Mouse (Mus musculus) B cell, adult 2 months (primary cell): ENCODE measurements around the gene Nckap5.

Source experiments
- DNase-seq, 2 experiments: peaks; one replicate each; pipeline ENCODE4 v3.0.0; 2022

The Nckap5 gene

DNA sequence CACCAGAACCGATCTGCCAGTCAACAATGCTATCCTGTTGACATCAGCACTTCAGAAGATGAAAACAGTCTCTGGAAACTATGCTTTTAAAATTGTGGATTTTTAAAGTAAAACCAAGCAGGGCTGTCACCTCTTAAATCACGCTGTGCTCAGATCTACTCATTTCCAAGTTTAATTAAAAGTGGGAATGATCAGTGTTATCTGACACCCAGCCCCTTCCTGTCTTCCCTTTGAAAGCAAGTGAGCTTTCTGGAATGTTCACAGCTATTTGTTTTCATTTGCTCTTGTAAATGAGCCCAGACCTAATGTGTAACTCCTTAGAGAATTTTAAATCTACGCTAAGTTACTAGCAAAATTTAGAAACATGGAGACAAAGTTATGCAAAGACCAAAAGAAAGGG lies 491.3 kb downstream of the Nckap5 start:
- no peak for DNase-seq

DNA sequence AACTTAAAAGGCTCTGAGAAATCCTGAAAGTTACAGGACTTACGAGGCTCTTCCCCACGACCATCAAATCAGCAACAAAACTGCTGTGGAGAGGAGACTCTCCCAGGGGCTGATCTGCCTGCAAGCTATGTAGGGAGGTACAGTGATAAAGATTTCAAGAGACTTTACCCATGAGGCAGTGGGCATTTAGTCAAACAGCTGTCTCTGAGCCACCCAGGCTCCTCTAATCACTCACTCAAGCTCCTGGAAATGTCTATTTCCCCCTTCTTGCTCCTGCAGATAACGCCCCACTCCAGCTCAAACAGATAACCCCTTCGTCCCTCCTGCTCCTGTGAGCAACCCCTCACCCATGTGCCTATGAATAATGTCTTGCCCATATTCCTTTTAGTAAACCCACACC lies 496.4 kb downstream of the Nckap5 start:
- no peak for DNase-seq

GRCm38 (mm10) chr1:126332026-126332425 lies 498.6 kb downstream of the Nckap5 start:
- no peak for DNase-seq

DNA sequence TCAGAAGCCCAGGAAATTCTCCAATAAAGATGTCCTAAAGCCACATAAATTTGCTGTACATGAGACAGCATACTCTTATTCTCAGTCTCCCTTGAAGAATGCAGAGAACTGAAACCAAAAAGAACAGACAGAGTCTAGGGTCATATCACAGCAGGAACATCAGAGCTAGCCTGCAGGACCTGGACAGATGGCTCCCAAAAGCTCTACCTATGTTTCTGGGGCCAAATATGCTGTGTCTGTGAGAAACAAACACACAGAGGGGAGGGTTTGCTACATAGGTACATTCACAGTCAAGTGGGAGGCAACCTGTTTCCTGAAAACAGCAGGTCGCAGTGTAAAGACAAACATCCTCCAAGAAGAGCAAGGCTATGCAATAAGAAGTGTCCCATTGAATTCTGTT lies 509.9 kb downstream of the Nckap5 start:
- DNase-seq = no peak

GRCm38 (mm10) chr1:126317874-126318607 lies 512.6 kb downstream of the Nckap5 start:
- no peak for DNase-seq

DNA sequence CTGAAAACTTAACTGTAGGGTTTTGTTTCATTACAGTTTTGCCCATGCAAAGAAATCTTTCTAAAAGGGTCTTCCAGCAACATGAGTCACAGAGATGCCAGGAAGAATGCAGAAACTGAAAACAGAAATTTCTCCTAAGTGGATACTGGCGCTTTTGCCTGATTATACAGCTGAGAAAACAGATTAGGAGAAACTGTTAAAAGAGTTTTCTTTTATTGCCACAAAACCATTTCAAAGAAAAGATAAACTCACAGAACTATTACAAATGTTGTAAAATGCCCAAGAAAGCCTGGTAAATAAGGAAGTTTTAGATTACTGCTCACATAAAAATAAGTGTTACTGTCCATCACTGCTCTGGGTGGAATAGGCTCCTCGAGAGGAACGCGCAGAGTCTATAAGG lies 513.3 kb downstream of the Nckap5 start:
- no peak for DNase-seq

DNA sequence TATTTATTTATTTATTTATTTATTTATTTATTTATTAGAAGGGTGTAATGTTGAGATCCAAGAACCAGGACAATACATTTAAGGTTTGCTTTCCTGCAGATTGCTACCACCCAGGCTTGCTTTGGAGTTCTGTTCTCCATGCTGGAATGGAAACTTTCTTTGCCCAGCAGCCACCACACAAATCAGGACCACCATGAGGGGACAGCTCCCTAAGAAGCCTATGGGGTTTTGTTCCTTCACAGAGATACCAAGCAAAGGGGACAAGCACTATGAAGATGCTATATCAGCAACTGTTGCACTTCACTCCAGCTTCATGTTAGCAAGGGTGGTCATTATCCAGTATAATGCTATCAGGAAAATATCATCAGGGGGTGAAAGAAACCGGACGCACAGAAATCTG lies 513.7 kb downstream of the Nckap5 start:
- no peak for DNase-seq

GRCm38 (mm10) chr1:126301129-126301528 lies 529.5 kb downstream of the Nckap5 start:
- DNase-seq = no peak

GRCm38 (mm10) chr1:126264931-126265330 lies 565.7 kb downstream of the Nckap5 start:
- DNase-seq = no peak

DNA sequence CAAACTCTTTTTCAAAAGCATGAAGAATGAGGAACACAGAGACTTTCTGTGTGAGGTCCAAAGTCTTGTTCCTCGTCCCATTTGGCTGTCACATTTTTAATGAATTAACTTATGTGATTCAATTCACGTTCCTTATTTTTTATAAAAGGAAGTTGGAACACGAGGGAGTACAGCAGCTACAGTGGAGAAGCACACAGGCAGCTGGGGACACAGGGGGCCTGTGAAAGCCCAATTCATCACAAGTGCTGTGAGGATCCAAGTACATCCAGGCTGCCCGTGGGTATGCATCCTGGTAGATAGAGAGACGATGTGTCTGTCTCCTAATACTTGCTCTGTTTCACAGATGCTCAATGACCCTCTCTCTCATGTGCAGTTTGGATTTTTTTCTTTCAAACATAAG lies 576.2 kb downstream of the Nckap5 start:
- no peak for DNase-seq

- no peak for DNase-seq
Measured at GRCm38 (mm10) chr1:126253934-126254333, 576.7 kb downstream of the Nckap5 start.

GRCm38 (mm10) chr1:126233196-126233595 lies 597.4 kb downstream of the Nckap5 start:
- DNase-seq = no peak

- DNase-seq = no peak
Measured at GRCm38 (mm10) chr1:126231199-126231598, 599.4 kb downstream of the Nckap5 start.

DNA sequence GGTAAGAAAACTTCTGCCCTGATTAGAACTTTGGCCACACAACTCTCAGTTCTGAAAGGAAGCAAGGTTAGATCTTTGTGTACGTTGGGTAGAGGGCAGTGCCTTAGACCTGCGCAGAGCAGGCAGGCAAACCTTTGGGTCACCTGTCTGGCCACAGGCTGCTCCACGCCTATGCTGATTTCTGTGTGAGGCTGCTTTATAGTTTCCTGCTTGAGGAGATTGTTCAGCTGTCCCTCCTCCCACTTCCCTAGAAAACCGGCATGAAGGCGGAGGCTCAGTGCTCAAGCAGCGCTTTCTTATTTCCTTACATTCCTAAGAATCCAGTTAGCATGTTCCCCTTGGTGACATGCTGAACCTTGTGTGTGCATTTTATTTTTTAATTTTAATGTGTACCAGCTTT lies 620.4 kb downstream of the Nckap5 start:
- no peak for DNase-seq

DNA sequence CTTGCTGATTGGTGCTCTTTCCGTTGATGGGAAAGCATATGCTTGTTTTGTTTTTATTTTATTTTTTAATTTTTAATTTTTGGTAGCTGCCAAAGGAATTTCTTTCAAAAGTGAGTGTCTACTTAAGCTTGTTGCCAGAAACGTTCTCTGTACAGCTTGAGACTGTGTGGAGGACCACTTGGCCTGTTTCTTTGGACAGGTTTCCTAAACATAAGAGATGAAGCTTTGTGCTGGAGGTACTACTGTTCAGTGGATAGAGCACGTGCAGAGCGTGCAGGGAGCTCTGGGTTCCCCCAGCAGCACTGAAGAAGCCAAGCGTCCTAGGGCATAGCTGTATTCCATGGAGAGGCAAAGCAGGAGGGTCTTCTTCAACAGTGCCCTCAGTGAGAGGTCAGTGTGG lies 620.9 kb downstream of the Nckap5 start:
- no peak for DNase-seq

- no peak for DNase-seq
Measured at GRCm38 (mm10) chr1:126209131-126209530, 621.5 kb downstream of the Nckap5 start.

DNA sequence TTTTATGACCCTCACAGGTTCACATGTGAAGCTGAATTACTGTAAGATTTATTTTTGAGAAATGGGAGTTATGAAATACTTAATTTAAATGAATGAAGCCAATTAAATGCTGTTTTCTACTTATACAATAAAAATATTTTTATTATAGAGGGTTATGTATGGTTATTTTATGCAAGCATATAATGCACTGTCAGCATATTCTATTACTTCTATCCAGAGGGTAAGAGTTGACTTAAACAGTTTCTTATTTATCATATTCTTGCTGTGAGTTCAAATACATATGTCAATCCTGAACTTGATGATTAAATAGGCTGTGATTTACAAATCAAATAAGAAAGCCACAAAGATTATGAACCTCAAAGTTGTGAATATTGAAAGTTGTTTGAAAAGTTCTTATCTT lies 633.7 kb downstream of the Nckap5 start:
- DNase-seq = no peak

GRCm38 (mm10) chr1:126190353-126190752 lies 640.2 kb downstream of the Nckap5 start:
- no peak for DNase-seq

DNA sequence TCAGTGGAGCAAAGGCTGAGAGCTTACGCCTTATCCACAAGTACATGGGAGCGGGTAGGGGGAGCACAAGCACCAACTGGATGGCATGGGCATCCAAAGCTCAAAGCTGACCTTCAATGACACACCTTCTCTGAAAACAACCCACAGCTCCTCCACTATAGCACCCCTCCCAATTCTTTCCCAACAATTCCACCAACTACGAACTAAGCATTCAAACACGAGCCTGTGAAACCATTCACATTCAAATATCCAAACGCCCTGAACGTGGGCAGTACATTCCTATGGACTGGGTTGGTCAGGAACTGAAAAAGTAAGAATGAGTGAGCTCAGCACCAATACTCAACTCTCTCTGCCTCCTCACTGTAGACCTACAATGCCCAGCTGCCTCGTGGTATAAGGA lies 646.8 kb downstream of the Nckap5 start:
- no peak for DNase-seq

DNA sequence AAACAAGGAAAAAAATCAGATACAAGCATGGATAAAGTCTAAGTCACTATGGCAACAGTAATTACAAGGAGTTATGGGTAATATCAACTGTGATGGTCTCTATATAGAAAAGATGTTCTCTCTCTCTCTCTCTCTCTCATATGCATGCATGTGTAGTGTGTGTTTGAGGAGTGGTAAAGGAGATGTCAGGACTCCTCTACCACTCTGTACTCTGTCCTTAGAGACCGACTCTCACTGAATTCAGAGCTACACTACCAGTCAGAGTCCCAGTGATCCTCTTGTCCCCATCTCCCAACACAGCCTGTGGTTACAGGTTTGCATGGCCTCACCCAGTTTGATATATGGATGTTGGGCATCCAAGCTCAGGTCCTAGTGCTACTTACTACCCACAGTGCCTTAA lies 662.0 kb downstream of the Nckap5 start:
- DNase-seq = no peak

- DNase-seq = no peak
Measured at GRCm38 (mm10) chr1:126168131-126168530, 662.5 kb downstream of the Nckap5 start.

DNA sequence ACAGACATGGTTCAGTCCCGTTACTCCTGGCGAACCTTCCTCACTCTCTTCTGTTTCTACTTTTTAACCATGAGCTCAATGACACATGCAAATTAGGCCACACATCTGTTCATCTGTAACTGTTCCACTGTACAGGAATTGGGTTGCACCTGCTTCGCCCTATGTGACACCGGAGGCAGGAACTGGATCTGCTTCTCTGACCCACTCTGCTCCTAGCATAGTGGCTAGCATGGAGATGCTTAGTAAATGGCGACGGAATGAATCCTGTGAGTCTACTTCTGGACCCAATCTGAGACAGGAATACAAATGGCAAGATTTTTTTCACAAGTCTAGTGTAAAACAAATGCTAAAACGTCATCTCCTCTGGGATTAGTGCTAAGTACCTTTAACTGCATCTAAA lies 663.1 kb downstream of the Nckap5 start:
- DNase-seq = no peak

- no peak for DNase-seq
Measured at GRCm38 (mm10) chr1:126159287-126159686, 671.3 kb downstream of the Nckap5 start.

GRCm38 (mm10) chr1:126155816-126156215 lies 674.8 kb downstream of the Nckap5 start:
- no peak for DNase-seq

DNA sequence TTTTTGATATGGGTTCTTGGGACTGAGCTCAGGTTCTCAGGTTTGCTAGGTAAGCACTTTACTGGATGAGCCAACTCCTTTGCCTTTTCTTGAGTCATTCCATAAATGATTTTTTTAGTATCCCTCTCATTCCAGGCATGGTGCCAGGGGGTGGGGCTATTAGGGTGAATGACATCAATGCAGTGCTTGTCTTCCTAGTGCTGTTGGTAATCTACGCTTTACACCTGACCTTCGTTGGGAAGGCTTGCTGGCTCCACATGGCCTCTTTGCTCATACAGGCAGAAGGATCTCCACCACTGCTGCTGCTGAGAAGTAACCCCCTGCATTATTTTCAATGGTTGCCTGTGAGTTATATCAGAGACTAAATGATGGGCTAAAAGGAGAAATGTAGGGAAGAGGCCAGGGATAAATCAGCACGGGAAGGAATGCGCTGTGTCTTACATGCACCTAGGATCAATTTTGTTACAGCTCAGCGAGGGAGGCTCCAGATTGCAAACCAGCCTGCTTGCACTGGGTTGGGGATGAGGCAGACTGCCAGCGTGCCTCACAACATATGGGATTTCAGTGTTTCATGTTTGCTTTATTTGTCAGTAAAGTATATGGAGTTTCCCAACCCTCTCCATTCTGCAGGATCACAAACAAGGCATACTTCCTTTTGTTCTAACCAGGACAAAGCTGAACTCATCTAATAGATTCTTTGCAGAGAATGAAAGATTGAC lies 676.9 kb downstream of the Nckap5 start:
- no peak for DNase-seq
